Mouse (Mus musculus) A20 (cell line): ENCODE data around the gene Mef2c.

Source experiments
- DNase-seq: peaks from one replicate; pipeline ENCODE4 v3.0.0-alpha.2; 2011; ENCODE audit warnings: low read depth, low spot score

Mef2c gene

DNA sequence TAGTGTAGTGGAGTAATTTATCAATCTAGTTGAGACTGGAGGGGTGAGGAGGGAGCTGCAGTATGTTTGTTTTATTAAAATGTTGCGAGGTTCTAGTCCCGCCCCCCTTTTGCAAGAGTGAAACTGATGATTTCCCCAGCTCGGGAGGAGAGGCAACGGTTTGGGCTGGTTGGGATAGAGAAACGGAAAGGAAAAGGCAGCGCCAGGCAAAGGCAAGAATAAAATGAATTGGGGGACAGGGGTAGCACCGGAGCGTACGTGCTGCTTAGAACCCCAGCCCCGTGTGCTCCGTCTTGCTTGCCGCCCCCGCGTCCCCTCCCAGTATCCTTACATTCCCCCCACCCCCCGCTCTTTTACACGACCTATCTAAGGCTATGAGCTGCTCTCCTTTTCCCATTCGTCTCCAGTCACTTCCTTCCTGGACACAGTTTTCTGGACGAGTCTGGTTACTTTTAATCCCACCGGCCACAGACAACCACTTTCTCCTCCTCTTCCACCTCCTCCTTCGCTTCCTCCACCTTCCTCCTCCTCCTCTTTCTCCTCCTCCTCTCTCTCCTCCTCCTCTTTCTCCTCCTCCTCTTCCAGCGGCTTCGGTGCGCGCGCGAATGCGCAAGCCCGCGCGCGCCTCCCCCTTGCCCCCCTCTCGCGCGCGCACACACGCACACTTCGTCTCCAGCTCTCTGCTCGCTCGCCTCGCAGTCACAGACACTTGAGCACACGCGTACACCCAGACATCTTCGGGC lies 20.5 kb downstream of the Mef2c start:
- peak; percentile 90 for DNase-seq

DNA sequence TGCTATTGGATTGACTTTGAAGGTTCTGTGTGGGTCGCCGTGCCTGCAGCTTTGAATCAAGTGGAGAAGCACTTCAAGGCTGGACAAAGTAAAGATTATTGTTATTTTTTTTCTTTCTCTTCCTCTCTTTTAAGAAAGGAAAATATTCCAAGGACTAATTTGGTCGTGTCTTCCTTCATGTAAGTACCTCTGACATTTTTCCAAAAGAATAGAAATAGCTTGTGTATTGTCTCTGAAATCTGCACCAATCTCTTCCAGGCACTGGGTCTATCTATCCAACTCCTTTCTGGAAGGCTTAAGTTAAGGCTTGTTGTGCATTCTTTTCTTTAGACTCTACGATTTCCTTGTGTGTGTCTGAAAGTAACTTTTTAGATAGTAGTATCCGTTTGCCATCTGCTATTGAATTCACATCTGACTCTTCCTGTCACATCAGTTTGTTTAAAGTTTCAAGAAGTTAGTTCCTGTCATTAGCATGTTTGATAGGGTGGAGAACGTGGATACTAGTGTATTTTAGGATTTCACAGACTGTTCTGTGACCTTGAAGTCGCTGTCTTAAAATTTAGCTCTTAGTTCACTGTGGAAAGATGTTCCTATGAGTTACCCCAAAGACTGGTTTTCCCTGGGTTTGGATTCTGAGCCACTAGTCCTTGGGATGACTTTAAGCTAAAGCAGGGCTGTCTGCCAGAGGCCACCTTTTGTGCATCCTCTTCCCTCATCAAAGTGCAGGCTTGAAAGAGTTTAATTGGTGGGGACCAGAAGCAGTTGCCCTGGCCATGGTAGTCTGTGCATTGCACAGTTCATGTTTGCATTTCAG lies 21.3 kb downstream of the Mef2c start:
- no peak for DNase-seq

DNA sequence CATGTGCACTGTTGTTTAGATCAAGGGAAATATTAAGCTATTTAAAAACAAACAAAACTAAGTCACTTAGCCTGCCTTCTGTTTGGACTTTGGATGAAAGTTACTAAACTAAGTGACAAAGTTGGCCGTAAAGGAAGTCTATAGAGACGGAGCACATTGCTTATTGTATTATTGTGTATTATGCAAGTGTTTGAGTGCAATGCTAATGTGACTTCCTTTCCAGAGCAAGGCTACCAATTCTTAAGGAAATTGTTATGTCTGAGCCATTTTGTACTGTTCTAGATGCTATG lies 21.8 kb downstream of the Mef2c start:
- peak; percentile 78 for DNase-seq

DNA sequence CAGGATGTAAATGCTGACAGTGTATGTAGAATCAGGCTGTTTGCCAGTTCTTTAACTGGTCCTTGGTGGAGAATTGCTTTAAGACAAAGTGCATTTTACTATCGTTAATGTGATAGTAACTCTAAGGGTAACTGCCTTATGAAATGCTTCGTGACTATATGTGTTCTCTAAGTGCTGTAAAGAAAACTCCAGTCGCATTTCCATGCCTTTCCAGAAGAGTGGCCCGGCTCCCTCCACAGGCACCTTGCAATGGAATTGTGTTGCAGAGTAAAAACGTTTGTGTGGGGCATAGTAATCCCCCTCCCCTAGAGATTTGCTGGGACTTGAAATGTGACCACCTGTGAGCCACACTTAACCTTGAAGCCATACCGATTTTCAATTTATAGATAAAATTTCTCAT lies 22.2 kb downstream of the Mef2c start:
- peak; percentile 75 for DNase-seq

DNA sequence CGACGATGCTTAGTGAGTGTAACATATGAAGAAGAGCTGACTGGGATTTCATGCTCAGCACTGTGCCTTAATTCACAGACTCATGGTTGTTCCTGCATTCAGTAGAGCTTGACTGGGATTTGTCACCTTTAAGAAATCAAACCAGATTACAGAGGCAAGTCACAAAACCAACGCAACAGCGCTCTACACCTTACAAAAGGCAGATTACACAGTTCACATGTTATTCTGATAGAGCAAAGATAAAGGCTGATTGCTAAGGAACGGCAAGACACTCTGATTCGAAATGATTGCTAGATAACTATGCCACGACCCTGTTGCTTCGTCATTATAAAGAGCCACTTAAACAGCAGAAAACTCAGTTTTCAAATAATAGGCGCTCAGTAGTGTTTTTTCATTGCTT lies 24.1 kb downstream of the Mef2c start:
- DNase-seq: peak; percentile 77

DNA sequence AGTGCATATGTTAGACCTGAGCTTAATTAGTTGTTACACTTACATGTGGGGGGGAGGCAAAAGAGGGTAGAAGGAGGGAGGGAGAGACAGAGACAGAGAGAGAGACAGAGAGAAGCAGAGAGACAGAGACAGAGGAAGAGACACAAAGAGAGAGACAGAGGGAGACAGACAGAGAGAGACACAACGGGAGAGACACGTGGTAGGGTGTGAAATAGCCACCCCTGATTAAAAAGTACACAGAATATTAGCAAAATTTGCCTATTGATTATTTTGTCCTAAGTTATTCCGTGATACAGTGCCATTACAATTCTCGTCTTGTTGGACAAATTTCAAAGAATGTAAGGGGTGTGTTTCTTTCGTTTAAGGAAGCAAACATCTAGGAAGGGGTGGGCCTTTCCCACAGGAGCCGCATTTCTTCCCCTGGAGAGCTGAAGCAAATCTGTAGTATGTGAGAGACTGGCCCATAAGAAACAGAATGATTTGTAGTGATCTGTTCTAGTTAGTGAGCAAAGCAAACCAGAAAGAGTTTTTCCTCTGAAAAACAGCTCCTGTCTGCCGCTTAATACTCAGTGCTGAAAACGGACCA lies 26.0 kb downstream of the Mef2c start:
- DNase-seq: peak; percentile 69

DNA sequence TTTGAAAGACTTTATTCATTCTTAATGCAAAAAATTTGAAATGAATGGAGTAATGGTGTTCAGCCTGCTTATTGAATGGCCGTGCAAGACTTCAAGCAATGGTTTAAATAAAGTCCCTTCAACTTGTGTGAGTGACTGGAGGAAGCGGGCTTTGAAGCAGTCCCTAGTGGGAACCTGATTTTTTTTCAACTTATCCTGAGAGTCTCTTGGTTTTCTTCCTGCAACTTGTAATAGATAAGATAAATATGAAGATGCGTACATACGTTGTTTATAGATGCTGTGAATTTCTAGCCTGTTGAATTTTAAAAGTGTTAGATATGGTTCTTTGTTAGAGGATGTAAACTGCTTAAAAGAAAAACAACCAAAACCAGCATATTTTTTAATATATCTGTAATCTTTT lies 27.1 kb downstream of the Mef2c start:
- DNase-seq: peak; percentile 60

DNA sequence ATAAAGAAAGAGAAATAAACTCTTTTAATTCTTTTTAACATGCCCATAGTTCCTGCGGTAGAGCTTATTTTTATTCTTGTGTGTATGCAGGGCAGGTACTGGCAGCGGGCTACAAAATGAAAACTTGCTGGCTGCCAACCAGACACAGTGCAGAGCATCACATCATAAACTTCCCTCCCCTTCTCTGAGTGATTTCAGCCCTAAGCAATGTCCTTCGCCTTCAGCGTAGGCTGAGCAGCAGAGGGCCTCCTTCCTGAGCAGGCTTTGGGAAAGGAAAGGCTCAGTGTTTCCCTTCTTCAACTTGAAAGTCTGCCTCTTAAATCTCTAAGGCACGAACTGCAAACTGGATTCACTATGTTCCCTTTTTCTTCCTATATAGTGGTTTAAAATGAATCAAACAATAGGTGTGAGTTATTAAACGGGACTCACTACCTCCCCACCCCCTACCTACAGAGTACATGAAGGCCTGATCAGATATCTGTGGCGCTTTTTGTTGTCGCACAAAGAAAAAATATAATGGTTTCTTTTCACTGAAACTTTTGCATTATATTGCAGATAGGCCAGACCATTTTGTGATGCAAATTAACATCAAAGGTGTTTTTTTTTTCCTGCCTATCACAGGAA lies 28.2 kb downstream of the Mef2c start:
- peak; percentile 79 for DNase-seq

DNA sequence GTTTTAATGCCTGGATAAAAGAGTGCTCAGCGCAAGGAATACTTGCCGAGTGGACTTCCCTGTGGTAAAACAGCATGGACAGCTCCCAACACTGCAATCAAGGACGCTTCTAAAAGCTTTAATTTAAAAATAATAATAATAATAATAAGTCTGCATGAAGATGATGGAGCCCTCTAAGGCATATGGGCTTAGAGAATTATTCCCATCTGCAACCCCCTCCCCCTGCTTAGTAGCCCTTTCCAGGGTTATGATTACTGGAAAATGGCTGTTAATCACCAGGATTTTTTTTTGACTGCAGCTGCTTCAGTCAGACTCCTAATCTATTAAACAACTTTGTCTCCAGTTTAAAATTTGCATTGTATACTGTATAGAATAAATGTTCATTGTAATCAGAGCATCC lies 32.5 kb downstream of the Mef2c start:
- no peak for DNase-seq

DNA sequence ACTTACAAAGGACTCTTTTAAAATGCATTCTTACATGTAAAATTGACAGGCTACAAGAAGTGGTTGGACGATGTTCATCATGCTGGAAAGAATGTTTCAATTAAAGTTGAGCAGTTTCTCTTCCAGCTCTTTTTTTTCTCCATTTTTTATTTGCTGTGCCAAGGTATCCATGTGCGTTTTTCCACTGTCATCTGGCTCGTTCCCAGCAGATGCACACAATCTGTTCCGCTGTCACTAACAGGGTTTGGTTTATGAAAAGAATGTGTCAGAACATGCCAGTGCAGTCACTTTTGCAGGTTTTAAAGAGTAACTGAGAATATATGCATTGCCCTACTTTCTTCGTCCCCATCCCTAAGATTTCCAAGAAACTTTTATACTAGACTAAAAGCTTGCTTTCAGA lies 33.3 kb downstream of the Mef2c start:
- DNase-seq: no peak

DNA sequence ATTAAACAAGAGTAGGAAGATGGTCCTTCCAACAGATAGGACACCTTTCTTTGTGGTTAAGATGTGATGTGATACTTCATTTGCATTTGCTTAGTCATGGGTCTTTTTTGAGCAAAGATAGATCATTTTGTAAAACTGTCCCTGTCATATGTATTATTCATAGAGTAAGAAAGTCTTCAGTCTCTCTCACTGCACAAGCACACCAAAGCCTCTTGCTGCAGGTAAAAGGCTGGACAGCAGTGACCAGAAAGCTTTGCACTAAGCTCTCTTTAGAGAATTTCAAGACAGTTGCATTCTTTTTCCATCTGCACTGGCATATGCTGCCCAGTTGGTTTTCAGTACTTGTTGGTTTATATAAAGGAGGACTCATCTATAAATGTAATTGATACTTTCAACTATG lies 36.1 kb downstream of the Mef2c start:
- DNase-seq: peak; percentile 56

DNA sequence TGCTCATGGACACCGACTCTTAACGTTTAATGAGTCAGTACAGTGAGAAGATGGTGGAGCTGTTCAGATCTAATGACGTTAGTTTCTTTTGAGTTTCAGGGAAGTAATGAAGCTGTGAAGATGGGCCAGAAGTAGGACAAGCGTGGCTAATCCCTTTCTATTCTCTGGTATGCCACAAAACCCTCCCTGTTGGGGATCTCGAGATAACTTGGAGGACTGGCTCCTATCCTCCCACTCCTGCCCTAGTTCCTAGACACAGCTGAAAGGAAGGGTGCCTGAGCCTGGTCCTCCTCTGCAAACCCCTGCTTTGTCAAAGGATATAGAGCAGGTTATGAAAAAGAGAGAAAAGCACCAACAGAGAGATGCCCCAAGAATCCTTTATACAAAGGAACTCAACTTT lies 38.8 kb downstream of the Mef2c start:
- DNase-seq: no peak

DNA sequence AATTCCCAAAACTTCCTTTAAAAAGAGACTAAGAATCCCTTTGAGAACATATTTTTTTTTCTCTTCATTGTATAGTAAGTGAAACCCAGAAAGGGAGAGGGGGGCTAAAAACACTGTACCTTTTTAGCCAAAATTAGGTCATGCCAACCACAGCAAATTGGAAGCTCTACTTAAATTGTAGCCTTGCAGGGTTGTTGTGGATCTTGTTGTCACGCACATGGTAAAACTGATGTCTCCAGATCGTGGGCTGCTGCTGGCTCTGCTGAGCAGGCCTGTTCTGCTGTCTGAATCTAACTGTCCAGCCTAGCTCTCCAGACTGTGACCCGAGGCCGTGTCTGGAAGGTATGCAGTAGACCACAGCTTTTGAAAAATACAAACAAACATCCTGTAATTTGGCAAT lies 40.9 kb downstream of the Mef2c start:
- no peak for DNase-seq

DNA sequence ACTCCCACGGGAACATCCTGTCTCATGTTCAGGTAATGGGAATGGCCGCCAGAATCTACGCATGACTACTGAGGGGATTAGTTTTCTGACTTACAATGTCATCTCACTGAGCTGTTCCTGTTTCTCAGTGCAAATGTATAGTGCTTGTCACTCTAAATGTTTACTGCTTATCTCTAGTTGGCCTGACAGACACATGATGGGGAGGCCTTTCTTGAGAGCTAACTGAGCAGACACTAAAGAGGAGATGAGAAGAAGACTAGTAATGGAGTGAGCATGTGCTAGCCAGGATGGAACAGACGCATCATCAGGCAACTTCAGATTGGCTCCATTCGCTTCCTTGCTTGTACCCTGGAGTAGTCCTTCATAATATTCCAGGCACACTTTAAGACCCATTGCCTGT lies 43.0 kb downstream of the Mef2c start:
- no peak for DNase-seq

DNA sequence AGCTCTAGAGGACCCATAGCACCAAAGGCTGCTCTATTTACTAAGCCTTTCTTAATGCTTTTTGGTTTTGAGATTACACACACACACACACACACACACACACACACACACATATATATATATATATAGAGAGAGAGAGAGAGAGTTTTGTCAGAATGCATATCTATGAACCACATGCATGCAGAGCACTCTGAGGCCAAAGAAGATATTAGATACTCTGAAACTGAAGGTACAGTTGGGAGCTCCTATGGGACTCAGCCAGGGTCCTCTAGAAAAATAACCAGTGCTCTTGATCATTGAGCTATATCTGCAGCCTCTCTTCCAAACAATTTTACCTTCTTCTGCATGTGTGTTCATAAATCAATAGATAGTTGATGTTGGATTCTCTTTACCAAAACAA lies 47.4 kb downstream of the Mef2c start:
- no peak for DNase-seq

DNA sequence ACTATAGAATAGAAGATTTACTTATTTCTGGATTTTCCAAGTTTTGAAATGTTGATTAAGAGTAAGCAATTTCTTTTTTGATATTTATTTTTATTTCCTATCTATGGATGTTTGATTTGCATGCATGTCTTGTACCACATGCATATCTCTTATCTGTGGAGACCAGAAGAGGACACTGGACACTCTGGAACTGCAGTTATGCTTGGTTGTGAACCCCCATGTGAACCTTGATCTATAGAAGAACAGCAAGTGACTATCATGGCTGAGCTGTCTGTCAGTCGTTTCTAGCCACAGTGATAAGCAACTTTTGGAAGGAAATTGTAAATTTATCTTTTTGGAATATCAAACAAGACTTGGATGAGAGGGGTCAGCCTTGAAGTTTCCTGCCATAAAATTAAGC lies 48.2 kb downstream of the Mef2c start:
- DNase-seq: no peak

DNA sequence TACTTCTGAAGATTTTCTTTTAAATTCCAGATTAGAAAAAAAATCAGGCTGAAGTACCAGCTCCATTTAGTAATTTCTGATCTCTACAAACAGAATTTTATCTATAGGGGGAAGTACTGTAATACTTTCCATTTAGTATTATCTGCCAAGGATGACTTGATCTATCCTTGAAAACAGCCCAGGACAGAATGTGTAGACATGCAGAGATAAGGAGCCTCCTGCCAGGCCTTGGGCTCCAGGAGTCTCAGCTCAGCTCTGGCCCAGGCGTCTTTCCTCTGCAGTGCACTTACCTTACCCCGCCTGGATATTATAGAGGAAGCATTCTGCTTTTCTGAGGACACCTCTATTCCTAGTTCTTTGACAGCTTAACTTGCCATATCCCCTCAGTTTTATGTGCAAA lies 59.4 kb downstream of the Mef2c start:
- DNase-seq: no peak

DNA sequence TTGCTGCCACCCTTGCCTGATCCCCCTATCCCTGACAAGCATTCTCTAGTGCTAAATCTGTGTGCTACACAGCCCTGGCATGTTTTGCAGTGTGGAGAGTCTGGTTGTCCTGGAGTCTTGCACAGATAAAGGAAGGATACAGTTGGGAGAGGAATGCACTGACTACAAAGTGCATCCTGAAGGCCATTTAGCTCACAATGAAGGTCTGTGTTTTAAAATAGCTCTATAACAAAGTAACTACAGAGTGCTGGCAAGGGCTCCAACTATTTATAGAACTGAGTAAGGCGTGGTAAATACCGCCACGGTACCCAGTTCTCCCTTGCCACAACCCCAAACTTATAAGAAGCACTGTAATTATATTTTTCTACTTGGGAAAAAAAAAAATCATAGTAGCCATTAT lies 61.9 kb downstream of the Mef2c start:
- peak; percentile 43 for DNase-seq

DNA sequence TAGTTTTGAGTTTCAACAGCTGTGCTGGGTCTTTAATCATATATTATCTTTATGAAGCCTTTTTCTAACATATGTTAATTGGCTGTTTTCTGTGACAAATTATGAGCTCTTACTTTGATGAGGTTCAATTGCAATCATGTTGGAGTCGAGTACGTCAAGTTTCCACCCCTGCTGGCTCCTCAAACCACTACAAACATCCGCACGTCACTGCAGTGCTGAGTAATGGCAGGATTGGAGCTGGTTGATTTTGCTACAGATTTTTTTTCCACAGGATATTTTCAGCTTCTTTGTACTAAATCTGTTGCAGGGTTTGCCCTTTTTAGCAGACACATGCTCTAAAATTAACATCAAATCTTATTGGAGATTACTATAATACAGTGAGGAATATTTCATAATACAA lies 62.3 kb downstream of the Mef2c start:
- DNase-seq: no peak

DNA sequence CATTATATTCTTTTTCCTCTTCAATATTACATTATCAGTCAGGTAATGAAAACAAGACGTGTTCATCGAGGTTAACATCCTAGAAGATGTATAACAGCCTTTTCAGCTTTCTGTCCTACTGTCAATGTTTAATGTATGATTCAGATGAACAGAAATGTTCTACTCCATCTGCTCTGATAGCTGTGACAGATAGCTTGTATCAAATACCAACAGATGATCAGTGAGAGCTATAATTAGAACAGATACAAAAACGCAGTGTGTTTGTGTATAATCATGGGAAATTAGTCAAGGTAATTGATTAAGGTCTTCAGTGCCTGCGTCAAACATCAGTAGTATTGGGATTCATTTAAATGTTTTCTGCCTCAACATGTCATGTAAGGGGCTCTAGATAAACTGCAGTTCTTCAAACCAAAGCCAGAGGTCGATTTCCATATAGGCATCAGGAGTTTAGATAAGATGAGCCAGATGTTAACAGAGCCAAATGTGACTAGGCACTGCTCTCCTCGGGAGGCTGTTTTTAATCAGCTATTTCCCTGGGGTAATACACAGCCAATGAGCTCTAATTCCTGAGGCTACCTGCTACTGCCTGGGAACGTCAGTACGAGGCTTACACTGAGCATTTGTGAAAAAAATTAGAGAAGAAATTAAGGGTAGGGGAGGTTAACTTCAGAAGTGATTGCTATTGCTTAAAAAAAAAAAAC lies 63.1 kb downstream of the Mef2c start:
- DNase-seq: peak; percentile 61

DNA sequence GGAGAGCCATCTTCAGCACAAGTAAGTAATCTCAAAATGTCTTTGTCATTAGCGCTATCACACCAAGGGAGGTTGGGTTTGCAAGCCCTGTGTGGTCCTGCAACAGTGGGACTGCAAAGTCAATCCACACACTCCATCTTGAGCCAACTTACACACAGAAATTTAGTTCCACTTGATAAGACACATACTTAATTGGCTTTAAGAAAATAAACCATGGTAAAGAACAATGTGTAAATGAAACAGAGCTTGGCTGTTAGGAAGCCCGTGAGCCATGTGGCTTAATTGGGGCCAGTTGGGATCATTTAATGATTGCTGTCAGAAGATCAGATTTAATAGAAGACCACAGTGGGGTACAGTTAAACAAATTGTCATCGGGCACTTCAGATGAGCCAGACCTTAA lies 63.8 kb downstream of the Mef2c start:
- DNase-seq: peak; percentile 42

DNA sequence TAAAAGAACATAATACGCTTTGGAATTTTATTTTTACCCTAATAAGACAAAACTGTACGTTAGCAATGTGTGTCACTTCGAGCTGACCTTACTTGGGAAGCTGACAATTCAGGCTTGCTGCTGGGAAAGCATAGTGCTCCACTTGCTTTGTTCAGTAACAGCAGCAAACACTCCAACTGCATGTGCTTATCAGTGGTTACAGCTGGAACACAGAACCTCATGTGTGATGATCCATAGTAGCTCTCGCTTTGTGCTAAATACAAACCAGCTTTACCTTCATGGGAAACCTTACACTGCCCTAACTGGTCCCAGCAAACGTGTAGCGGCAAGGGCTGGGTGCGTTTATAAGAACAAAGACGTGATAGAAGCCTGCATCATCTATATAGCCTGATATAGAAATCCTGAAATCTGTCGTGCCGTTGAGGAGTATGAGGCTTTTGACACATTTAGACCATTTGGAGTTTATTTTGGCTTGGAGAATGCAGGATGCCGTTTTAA lies 65.0 kb downstream of the Mef2c start:
- peak; percentile 47 for DNase-seq
